Mouse (Mus musculus): ENCODE data around the gene Gpi1. TPM values are rescaled to one million over a fixed set of nuclear protein-coding genes. Genes with fewer than 3 reads are reported as not detected.

The Gpi1 gene
- polyA plus RNA-seq (2012; rRNA removed) = 209 and 273 TPM in 2 replicates

GRCm38 (mm10) chr7:34230116-34230515, at the start of gene Gpi1:
Gene Gpi1 (minus strand): TSS chr7:34230336.
- peak; percentile 94 for DNase-seq (ENCODE audit: low read depth)
- peak; percentile 56 for TF ChIP-seq POLR2A (IDR thresholded peaks at IDR 0.05; ENCODE audit: borderline replicate concordance, extremely low read depth, insufficient read depth, insufficient read length, poor library complexity, severe bottlenecking)
- TF ChIP-seq CTCF (IDR thresholded peaks at IDR 0.05; ENCODE audit: borderline replicate concordance, extremely low read depth, insufficient read depth, insufficient read length) = peak; percentile 31; the same call in 1 of the 2 replicates

- TF ChIP-seq CTCF (IDR thresholded peaks at IDR 0.05; ENCODE audit: borderline replicate concordance, extremely low read depth, insufficient read depth, insufficient read length) = no peak
- TF ChIP-seq POLR2A (IDR thresholded peaks at IDR 0.05; ENCODE audit: borderline replicate concordance, extremely low read depth, insufficient read depth, insufficient read length, poor library complexity, severe bottlenecking) = no peak
- no peak for DNase-seq (ENCODE audit: low read depth)
These were observed 47.5 kb upstream of the Gpi1 start for GRCm38 (mm10) chr7:34277656-34278055.

- TF ChIP-seq POLR2A (IDR thresholded peaks at IDR 0.05; ENCODE audit: borderline replicate concordance, extremely low read depth, insufficient read depth, insufficient read length, poor library complexity, severe bottlenecking) (no peak), CTCF (IDR thresholded peaks at IDR 0.05; ENCODE audit: borderline replicate concordance, extremely low read depth, insufficient read depth, insufficient read length) (no peak)
These were observed 45.9 kb upstream of the Gpi1 start for GRCm38 (mm10) chr7:34276066-34276465.

GRCm38 (mm10) chr7:34272465-34272864, 42.3 kb upstream of the Gpi1 start:
- TF ChIP-seq CTCF (IDR thresholded peaks at IDR 0.05; ENCODE audit: borderline replicate concordance, extremely low read depth, insufficient read depth, insufficient read length) (no peak), POLR2A (IDR thresholded peaks at IDR 0.05; ENCODE audit: borderline replicate concordance, extremely low read depth, insufficient read depth, insufficient read length, poor library complexity, severe bottlenecking) (no peak)
- no peak for DNase-seq (ENCODE audit: low read depth)

More at GRCm38 (mm10) chr7:34276066-34276465, 45.9 kb upstream of the Gpi1 start:
- no peak for DNase-seq (ENCODE audit: low read depth)

- TF ChIP-seq CTCF (IDR thresholded peaks at IDR 0.05; ENCODE audit: borderline replicate concordance, extremely low read depth, insufficient read depth, insufficient read length) (no peak), POLR2A (IDR thresholded peaks at IDR 0.05; ENCODE audit: borderline replicate concordance, extremely low read depth, insufficient read depth, insufficient read length, poor library complexity, severe bottlenecking) (no peak)
- no peak for DNase-seq (ENCODE audit: low read depth)
These were observed 38.3 kb upstream of the Gpi1 start for GRCm38 (mm10) chr7:34268463-34268862.

GRCm38 (mm10) chr7:34266421-34266820, 36.3 kb upstream of the Gpi1 start:
- TF ChIP-seq POLR2A (IDR thresholded peaks at IDR 0.05; ENCODE audit: borderline replicate concordance, extremely low read depth, insufficient read depth, insufficient read length, poor library complexity, severe bottlenecking) (no peak), CTCF (IDR thresholded peaks at IDR 0.05; ENCODE audit: borderline replicate concordance, extremely low read depth, insufficient read depth, insufficient read length) (no peak)
- no peak for DNase-seq (ENCODE audit: low read depth)

- TF ChIP-seq POLR2A (IDR thresholded peaks at IDR 0.05; ENCODE audit: borderline replicate concordance, extremely low read depth, insufficient read depth, insufficient read length, poor library complexity, severe bottlenecking) (no peak), CTCF (IDR thresholded peaks at IDR 0.05; ENCODE audit: borderline replicate concordance, extremely low read depth, insufficient read depth, insufficient read length) (peak; percentile 54; the same call in 1 of the 2 replicates)
These were observed 35.8 kb upstream of the Gpi1 start for GRCm38 (mm10) chr7:34265876-34266346.

GRCm38 (mm10) chr7:34263437-34263836, 33.3 kb upstream of the Gpi1 start:
- DNase-seq (ENCODE audit: low read depth) = no peak
- TF ChIP-seq POLR2A (IDR thresholded peaks at IDR 0.05; ENCODE audit: borderline replicate concordance, extremely low read depth, insufficient read depth, insufficient read length, poor library complexity, severe bottlenecking) (no peak), CTCF (IDR thresholded peaks at IDR 0.05; ENCODE audit: borderline replicate concordance, extremely low read depth, insufficient read depth, insufficient read length) (no peak)

More at GRCm38 (mm10) chr7:34265876-34266346, 35.8 kb upstream of the Gpi1 start:
- DNase-seq (ENCODE audit: low read depth) = peak; percentile 71

GRCm38 (mm10) chr7:34258407-34258806, 28.3 kb upstream of the Gpi1 start:
- no peak for TF ChIP-seq CTCF (IDR thresholded peaks at IDR 0.05; ENCODE audit: borderline replicate concordance, extremely low read depth, insufficient read depth, insufficient read length)
- TF ChIP-seq POLR2A (IDR thresholded peaks at IDR 0.05; ENCODE audit: borderline replicate concordance, extremely low read depth, insufficient read depth, insufficient read length, poor library complexity, severe bottlenecking) = no peak
- DNase-seq (ENCODE audit: low read depth) = no peak

- no peak for DNase-seq (ENCODE audit: low read depth)
- TF ChIP-seq POLR2A (IDR thresholded peaks at IDR 0.05; ENCODE audit: borderline replicate concordance, extremely low read depth, insufficient read depth, insufficient read length, poor library complexity, severe bottlenecking) (no peak), CTCF (IDR thresholded peaks at IDR 0.05; ENCODE audit: borderline replicate concordance, extremely low read depth, insufficient read depth, insufficient read length) (no peak)
These were observed 27.1 kb upstream of the Gpi1 start for GRCm38 (mm10) chr7:34257279-34257678.

- DNase-seq (ENCODE audit: low read depth) = no peak
- TF ChIP-seq POLR2A (IDR thresholded peaks at IDR 0.05; ENCODE audit: borderline replicate concordance, extremely low read depth, insufficient read depth, insufficient read length, poor library complexity, severe bottlenecking) (no peak), CTCF (IDR thresholded peaks at IDR 0.05; ENCODE audit: borderline replicate concordance, extremely low read depth, insufficient read depth, insufficient read length) (no peak)
These were observed 25.8 kb upstream of the Gpi1 start for GRCm38 (mm10) chr7:34255916-34256315.

GRCm38 (mm10) chr7:34255137-34255536, 25.0 kb upstream of the Gpi1 start:
- no peak for TF ChIP-seq POLR2A (IDR thresholded peaks at IDR 0.05; ENCODE audit: borderline replicate concordance, extremely low read depth, insufficient read depth, insufficient read length, poor library complexity, severe bottlenecking)
- TF ChIP-seq CTCF (IDR thresholded peaks at IDR 0.05; ENCODE audit: borderline replicate concordance, extremely low read depth, insufficient read depth, insufficient read length) = no peak
- no peak for DNase-seq (ENCODE audit: low read depth)

All from brain, embryonic 14.5 days (tissue).